Mouse (Mus musculus) right cerebral cortex, postnatal 36 days (tissue): ENCODE data around the gene Lmntd1.

Experiments
- DNase-seq, 2 experiments: peaks; one replicate each; pipeline ENCODE4 v3.0.0; 2022; ENCODE audit warnings: low spot score in 2 of 2, mixed read lengths in 1 of 2

The Lmntd1 gene

GRCm38 (mm10) chr6:145564671-145565070 is 49.4 kb downstream of the Lmntd1 start:
- no peak for DNase-seq

DNA sequence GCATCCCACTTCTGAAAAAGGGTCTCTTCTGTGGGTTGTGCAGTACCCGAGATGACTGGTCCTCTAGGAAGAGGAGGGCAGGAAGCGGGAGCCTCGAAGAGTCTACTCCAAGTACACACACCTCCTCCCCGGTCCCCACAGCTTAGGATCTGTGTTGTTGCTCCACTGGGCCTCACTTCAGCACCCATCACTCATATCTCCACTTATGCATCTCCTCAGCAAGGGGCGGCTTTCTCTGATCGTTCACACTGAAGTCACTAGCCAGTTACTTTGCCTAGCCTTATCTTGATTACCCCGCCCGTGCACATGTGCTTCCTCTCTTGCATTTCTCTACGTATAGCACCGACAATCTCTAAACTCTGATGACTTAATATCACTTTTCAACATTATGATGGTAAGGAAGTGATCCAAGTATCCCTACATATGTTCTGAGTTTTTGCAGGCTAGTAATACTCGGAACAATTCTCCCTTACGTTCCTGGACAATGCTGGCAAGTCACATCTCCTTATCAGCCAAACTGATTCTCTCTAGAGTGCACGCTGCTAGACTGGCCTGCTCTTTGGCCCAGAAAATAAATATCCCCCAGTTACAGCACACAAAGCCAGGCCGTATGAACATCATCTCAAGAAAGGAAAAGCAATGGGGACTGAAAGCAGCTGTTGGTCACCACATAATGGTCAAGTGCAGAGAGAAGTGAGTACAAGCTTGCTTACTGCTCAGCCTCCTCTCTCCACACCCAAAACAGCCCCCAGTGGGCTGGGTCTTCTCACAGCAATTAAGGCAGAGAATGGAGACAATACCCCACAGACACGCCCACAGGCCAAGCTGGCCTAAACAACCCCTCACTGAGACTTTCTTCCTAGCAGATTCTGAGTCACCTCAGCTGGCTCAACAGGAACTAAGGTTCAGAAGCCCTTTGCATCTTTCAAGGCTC is 56.8 kb downstream of the Lmntd1 start:
- DNase-seq, result no peak

DNA sequence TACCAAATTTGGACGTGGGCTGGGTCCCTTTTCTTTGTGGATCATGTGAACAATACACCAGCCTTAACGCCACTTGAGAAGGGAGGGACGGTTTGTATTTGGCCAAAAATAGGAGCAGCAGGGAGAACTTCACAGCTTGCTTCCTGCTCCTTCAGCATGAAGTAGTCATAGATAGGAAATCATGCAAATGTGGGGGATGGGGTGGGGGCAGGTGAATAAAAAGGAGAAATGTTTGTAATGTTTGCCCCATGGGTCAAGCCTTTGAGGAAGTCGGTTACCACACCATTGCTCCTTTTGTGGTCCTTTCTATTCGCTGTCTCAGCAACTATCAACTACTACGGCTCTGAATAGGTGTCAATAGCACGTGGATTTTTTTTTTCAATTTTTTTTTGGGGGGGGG is 60.9 kb downstream of the Lmntd1 start:
- no peak for DNase-seq

- no peak for DNase-seq
These were observed 61.3 kb downstream of the Lmntd1 start for GRCm38 (mm10) chr6:145552817-145553216.

DNA sequence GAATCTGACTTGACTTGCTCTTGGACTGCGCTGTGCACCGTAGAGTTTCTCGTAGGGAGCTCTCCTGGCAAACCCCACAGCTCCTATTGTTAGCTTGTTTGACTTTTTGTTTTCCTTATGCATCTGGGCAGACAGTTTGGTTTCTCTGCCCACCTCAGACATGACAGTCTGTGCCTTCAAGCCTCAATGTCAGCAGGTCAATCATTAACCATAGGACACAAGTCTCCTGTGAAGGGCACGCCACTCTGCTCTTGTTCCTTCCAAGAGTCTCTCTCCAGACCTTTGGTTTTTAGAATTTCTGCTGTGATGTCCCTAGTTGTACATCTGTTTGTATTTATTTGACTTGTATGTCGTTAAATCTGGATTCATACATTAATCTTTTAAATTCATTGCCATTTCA is 63.1 kb downstream of the Lmntd1 start:
- no peak for DNase-seq

GRCm38 (mm10) chr6:145545927-145546641 is 68.0 kb downstream of the Lmntd1 start:
- no peak for DNase-seq

GRCm38 (mm10) chr6:145544838-145545237 is 69.3 kb downstream of the Lmntd1 start:
- no peak for DNase-seq

GRCm38 (mm10) chr6:145544304-145544703 is 69.8 kb downstream of the Lmntd1 start:
- DNase-seq, result no peak

DNA sequence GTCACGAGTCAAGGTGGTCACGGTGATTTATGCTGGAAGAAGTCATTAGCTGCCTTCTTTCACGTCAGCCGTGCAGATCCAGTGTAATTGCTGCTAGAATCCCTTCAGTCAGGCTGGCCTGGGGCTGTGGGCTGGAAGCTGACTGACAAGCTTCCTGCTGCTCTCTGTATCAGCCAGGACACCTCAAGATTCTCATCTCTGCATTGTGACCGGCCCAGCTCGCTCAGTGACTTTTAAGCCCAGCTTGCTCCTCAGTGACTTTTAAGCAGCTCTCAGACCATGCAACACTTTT is 74.6 kb downstream of the Lmntd1 start:
- DNase-seq, result no peak

GRCm38 (mm10) chr6:145538787-145539567 is 75.1 kb downstream of the Lmntd1 start:
- DNase-seq, result no peak

DNA sequence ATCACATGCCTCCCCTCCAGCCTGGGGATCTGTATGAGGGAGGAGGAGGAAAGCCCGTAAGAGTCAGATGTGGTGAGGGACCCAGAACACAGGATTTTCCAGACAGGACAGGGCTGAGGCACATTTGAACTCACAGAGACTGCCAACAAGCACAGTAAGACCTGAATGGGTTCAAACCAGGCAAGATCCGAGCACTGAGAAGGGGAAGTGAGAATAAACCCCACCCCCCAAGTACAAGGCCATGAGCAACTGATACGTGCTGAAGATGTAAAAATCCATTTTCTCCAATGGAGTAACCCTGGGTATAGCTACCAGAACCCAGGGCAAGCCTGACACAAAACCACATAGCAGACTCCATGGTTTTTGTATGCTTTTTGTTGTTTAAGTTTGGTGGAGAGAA is 83.7 kb downstream of the Lmntd1 start:
- no peak for DNase-seq

DNA sequence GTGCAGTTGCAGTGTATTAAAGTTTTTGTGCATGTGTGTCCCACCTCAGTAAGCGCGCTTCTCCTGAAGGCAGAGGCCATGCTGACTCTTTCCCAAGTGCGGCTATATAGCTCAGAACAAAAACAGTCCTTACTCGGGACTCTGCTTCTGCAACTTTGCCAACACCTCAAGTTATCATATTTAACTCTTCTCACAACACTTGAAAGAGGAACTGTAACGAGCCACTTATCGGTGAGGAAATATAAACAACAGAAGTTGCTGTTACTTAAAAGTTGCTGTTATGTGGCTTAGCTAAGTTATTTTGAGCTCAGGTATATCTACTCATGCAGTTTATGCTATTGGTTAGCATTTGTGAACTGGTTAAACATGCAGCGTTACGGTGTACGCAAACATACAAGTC is 90.8 kb downstream of the Lmntd1 start:
- DNase-seq, result no peak

GRCm38 (mm10) chr6:145522617-145523016 is 91.5 kb downstream of the Lmntd1 start:
- DNase-seq, result no peak

DNA sequence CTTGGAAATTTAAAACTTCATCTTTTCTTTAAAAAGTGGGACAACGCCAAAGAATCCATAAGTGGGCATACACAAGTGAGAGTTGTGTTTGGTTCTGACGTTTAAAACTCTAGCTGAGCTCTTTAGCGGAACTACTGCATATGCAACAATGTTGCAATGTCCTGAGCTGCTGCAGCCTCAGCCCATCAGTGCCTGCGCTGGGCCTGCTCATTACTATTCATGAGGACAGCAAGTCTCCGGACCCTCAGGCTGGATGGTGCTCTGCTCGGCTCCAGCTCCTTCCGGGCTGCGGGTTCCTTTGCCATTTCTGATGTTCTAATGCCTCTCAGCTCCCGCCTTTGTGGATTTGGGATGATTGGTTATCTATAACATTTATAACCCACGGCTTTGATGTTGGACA is 97.1 kb downstream of the Lmntd1 start:
- DNase-seq, result no peak

- no peak for DNase-seq
These were observed 98.1 kb downstream of the Lmntd1 start for GRCm38 (mm10) chr6:145515859-145516581.

- no peak for DNase-seq
These were observed 102.9 kb downstream of the Lmntd1 start for GRCm38 (mm10) chr6:145511265-145511664.

DNA sequence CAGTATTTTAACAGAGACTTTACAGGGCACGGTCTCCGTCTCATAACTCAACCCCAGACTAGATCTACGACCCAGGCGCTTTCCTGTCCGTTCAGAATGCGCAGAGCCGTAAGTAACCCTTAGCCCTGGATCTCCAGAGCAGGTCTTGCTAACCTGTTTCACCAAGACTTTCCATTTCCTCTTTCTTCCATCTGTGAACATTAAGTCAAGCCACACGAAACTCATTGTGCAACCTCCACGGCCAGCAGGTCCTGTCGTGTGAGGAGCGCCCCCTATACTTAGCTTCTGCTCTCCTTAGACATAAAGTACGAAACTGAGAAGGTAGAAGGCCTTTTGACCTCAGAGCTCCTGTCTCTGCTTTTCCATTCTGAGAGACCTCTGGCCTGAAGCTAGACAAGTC is 105.3 kb downstream of the Lmntd1 start:
- no peak for DNase-seq

GRCm38 (mm10) chr6:145501751-145502150 is 112.4 kb downstream of the Lmntd1 start:
- DNase-seq, result no peak

GRCm38 (mm10) chr6:145499574-145500546 is 114.3 kb downstream of the Lmntd1 start:
- DNase-seq, result no peak

DNA sequence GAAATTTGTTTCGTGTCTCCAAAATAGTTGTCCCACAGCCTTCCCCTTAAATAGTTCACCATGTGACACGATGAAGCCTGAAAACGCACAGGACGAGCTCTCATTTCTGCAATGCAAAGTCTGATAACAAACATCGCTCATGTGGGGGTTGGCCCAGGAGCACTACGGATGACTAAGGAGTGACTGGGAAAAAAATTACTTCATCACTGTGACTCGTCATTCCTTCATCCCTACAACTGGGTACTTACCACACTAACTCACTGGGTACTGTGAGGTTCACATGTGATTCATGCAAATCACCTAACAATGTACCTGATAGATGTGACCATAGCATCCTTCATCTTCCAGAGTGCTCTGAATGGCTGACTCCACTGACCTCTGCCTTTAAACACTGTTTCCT is 118.4 kb downstream of the Lmntd1 start:
- no peak for DNase-seq

GRCm38 (mm10) chr6:145488251-145488650 is 125.9 kb downstream of the Lmntd1 start:
- DNase-seq, result no peak
